Mouse (Mus musculus): ENCODE measurements around the gene Rheb.
"Not testable (repeated sequence)": the region's sequence is repeated elsewhere in the genome, so short reads cannot be mapped to it uniquely, and the experiment has no call there.

Rheb gene

DNA sequence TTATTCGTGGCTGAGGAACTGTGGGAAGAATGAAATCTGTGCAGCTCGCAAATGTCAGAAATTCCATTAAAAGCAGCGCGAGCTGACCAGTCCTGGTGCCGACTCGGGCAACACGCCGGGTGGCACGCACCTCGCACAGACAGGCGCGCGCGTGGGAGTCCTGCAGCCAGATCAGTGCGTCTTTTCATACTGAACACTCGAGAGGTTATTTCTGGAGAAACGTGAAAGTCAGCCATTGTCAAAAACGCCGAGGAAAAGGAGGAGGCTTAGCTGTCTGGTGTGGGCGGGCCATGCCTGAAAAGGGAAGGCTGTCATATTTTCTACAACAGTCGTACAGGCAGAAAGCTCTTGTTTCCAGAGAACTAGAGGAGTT, 665 bp upstream of the Rheb start:
- no peak for DNase-seq (ENCODE audit: extremely low spot score, low read depth, low spot score)

DNA sequence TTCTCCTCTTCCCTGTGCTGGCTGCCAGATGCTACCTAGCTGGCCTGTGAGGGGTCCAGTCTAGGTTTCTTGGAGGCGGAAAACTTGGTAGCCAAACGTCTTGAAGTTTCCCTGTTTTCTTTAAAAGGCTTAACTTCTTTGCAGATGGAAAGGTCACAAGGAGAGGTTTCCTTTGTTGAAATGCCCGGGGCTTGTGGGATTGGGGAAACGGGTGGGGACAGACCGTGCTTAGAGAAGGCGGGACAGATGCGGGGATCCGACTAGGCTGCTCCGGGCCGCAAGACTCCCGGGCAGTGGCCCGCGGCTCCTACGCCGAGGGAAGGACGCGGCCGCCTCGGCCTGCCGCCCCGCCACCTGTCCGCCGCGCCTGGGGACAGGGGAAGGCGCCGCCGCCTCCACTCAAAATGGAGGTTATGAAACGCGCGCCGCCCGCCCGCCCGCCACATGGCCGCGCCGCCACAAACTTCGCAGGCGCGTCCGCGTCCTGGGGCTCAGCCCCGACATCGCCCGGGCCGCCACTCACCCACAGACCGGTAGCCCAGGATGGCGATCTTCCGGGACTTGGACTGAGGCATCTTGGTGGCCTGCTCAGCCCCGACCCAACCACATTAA, 656 bp downstream of the Rheb start:
- DNase-seq (ENCODE audit: extremely low spot score, low read depth, low spot score): no peak

DNA sequence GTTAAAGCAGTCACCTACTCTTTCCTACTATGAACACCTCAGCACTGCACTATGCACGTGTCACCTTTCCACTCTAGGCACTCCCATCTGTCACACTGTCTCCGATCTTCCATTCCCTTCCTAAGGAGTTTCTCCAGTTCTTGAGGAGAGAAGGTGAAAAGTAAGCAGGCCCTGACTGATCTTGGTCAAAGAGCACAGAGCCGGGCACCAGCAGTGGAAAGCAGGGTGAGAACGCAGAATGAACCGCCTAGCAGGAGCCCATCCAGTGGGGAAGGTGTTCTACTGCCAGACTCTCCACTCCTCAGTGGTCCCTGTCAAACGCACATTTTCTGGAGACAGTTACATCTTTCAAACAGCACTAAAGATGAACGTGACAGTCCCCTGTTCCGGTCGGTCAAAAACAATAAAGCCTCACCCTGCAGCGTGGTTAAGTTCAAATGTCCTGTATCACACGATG, 1.4 kb downstream of the Rheb start:
- DNase-seq (ENCODE audit: extremely low spot score, low read depth, low spot score): no peak

DNA sequence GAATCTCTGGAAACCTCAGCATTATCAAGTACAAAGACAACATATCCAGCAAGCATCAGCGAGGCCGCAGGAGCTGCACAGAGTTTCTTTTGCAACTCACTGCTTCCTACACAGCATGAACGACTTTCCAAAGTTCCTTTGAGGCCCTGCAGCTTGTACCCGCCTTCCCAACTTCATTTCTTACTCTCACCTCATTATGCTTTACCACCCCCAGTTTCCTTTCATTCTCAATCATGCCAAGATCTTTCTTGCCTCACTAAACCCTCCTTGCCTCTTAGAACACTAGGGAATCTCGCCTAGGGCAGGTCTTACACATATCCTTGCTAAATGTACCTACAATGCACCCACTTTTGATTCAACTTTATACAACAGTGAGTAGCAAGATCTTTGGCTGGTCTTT, 7.9 kb downstream of the Rheb start:
- no peak for DNase-seq (ENCODE audit: extremely low spot score, low read depth, low spot score)

DNA sequence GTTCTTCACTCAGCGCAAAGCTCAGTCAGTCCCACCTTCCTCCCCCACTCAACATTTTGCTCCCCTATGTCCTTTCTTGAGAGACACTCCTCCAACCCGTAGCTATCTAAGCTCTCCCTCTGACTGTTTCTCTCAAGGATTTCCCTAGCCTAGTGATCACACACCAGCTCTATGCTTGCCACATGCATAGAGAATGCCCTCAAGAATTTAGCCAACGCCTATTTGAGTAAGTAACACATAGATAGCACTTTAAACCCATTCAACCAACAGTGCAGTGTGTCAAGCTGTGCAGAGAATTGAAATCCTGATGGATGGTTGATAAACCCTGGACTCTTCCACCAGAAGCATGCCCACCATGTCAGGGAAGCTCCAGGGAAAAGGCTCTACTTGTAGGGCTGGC, 10.5 kb downstream of the Rheb start:
- DNase-seq (ENCODE audit: extremely low spot score, low read depth, low spot score): no peak

DNA sequence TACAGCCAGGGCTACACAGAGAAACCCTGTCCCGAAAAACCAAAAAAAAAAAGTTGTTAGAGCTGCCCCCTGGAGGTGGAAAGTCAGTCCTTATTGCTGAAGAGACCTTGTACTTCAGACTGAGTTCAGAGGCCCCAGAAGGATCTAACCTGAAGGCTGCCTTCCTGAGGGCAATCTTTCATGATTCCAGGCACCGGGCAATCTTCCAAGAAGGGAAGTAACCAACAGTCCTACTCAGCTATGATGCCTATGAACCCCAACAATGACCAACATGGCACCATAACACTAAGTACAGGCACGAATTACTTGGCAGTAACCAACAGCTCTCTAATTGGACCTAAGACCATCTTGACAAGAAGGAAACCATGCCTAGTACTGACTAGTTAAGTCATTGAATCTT, 14.0 kb downstream of the Rheb start:
- DNase-seq (ENCODE audit: extremely low spot score, low read depth, low spot score): no peak

DNA sequence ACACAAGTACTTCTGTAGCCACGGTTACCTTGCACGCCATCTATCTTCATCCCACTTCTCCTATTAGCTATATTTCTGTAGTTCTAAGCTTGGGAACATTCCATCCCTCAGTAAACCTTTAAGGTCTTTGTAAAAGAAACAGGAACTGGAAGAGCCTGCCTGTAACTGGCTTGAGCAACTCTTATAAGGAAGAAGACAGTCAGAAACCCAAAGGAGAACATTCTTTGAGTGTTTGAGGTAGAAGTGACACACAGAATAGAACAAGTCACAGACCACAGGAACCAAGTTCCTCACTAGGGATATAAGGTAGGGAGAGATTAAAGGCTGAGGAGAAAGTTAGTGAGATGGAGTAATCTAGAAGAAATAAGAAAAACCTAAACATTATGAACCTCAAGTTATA, 15.3 kb downstream of the Rheb start:
- no peak for DNase-seq (ENCODE audit: extremely low spot score, low read depth, low spot score)

DNA sequence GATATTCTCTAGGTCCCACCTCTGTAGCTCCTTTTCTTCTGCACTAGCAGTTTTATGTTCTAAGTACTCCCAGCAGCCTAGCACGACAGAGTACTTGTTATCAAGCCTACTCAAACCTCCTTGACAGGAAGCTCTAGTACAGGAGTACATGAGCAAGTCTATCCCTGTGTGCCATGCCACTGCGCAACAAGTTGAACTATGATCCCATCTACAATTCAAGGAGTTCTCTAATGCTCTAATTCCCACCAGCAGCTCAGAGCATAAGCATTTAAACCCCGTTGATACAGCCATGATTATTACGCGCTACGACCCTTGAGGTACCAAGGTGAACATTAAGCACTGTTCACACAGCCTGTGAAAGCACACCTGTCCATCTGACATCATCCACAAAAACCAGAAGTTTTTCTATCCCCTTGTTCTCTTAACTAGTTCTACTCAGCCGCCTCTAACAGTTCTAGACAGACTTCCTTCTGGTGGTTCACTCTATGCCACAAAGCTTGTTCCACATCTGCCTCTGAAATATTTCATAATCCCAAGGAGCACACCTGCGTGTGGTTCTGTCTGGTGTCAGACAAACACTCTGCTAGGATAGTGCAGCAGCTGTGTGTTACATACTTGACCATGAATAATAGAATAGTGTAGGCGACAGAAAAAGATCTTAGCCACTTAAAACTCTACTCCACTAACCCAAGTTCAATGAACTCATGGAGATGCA, 16.2 kb downstream of the Rheb start:
- no peak for DNase-seq (ENCODE audit: extremely low spot score, low read depth, low spot score)

DNA sequence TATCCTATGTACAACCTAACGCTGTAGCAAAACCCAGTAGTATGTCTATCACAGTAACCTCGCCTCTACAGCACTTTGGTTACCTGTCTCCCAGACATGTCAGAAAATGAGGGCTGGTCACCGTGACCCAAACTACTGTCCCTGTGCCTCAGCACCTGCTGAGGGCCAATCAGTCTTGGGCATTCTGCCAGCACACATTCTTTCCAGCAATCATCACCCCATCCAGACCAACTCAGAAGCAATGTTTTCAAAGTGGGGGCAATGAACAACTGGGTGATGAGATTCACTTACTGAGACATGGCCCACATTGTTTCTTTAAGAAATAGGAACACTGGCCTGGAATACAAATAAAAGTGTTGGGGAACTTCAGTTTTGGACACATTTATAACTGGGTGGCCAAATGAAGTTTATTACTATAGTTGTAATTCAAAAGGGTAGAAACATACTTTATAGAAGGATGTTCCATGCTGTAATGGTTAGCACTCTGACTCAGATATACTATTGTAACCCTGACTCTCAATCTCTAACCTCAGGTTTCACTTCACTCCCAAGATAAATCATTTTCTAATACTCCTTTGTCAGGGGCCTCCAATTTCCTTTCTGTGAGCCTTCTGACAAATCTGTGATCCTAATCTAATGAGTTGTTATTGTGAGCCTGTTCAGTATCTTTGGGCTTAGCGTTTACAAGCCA, 16.9 kb downstream of the Rheb start:
- no peak for DNase-seq (ENCODE audit: extremely low spot score, low read depth, low spot score)

DNA sequence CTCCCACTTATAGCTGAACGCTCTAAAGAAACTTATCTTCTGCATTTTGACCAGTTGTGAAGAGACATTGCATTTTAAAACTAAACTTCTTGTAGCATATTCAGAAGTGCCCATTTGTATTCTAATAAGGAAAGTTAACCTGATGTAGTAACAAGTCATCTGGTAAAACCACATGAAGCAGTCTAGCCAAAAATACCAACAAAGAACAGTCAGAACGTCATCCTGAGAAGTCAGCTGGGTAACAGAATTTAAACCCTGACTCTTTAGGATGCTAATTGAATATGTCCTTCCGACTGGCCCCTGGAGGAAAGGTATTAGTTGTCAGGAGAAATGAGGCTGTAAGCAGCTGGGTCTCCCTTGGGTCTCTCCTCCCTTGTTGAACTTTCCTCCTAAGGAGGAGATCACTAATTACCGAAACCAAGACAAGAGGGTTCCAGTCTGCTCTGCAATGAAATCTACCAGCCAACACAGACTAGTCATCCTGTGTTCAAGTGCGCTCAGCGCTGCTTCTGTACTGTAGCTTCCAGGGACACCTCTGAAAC, 18.5 kb downstream of the Rheb start:
- no peak for DNase-seq (ENCODE audit: extremely low spot score, low read depth, low spot score)

DNA sequence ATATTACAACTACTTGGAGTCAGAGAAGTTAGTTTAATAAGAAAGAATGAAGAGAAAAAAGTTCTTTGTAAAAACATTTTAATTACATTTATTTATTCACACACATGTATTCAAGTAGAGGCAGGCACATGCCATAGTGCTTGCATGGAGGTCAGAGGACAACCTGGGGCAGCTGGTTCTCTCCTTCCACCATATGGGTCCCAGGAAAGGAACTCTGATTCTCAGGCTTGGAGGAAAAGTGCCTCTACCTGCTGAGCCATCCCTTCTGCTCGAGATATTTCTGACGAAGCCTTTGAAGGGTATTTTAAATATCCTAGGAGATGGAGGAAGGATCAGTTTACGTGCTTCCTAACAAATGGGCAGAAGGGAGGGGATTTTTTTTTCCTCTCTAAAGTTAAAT, 19.6 kb downstream of the Rheb start:
- DNase-seq (ENCODE audit: extremely low spot score, low read depth, low spot score): no peak

DNA sequence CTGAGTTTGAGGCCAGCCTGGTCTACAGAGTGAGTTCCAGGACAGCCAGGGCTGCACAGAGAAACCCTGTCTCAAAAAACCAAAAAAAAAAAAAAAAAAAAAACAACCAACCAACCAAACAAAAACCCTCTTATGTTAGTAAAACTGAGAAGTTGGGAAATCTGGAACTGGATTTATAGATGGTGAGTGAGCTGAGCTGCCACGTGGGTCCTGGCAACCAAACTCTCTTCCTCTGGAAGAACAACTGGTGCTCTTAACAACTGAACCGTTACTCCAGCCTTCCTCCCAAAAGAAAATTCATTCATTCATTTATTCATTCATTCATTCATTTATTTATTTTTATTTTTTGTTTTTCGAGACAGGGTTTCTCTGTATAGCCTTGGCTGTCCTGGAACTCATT, 20.2 kb downstream of the Rheb start:
- DNase-seq (ENCODE audit: extremely low spot score, low read depth, low spot score): not testable (repeated sequence)

DNA sequence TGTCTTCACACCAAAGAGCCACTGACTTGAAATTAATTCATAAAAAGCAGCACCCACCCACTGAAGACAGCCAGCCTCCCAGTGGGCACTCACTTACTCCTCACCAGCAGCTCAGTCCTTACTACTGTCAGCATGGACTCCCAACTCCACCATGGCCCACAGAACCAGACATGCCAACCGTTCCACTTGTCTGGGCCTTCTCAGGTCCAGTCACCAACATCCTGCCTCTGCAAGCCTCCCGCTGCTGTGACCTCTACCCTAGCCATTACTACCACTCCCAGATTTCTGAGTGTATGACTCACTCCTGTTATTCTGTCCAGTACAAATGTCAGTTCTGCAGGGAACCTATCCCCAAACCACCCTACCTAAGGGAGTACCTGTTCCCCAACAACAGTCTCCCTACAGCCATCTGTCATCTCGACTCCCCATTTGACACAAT, 21.0 kb downstream of the Rheb start:
- no peak for DNase-seq (ENCODE audit: extremely low spot score, low read depth, low spot score)

DNA sequence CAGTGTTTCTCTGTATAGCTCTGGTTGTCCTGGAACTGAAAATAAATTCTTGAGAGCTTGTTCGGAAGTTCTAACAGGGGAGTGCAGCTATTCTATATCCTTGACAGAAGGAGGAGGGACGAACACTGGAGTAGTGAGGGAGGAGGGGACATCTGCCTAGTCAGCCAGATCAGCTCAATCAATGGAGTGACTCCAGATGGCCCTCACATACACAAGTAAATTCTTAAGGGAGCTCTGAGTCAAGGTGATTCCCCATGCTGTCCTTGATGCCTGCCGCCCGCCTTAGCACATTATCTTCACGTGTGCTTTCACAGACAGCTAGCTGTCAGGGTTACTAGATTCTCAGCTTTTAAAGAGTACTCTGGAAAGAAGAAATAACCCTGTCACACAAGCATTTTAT, 21.8 kb downstream of the Rheb start:
- no peak for DNase-seq (ENCODE audit: extremely low spot score, low read depth, low spot score)

DNA sequence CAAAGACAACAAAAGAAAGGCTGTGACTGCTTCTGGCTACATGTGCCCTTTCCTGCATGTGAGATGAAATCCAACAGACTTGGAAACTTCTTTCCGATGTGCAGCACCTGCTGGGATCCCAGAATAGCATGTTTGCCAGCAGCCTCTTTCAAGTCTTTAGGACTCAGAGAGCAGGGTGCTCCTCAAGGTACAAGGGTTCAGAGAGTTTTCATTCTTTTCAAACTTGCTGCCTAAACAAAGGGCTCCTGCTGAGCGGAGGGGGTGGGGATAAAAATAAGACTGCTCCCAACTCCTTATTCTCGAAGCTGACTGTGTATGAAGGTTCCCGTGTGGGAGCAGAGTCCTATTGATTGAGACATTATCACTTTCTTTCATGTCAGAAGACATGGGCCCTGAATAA, 25.2 kb downstream of the Rheb start:
- DNase-seq (ENCODE audit: extremely low spot score, low read depth, low spot score): no peak

DNA sequence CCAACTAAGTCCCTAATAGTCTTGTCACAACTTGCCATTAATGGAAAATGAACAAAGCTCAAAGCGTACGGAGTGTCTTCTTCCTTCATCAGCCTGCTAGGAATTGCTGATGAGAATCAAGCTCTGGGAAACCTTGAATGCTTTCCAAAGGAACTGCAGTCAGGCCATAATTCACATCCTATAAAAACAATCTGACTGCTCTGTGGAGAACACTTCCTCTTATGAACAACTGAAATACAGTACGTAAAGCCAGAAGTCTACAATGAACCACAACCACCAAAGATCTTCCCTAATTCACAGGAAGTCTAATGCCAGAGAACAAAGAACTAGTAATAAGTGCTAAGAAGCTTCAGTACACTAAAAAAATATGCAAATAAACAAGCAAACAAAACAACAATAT, 28.5 kb downstream of the Rheb start:
- DNase-seq (ENCODE audit: extremely low spot score, low read depth, low spot score): no peak

DNA sequence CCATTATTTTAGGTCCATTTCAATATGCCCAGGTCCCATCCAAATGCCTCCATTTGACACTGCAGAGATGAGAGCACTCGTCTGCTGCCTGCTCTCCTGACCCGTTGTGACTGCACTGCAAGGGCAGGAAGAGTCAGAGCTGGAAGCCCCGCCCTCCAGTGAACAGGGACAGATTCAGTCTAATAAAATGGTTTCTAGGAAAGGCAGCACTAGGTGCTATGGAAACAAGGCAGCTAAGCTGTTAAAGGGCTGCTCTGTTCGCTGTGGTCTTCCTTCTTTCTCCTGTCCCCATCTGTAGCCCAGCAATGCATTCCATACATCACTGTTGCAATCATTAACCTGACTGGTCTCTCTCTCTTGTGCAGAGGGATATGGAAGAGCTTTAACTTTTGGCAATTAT, 29.4 kb downstream of the Rheb start:
- no peak for DNase-seq (ENCODE audit: extremely low spot score, low read depth, low spot score)

DNA sequence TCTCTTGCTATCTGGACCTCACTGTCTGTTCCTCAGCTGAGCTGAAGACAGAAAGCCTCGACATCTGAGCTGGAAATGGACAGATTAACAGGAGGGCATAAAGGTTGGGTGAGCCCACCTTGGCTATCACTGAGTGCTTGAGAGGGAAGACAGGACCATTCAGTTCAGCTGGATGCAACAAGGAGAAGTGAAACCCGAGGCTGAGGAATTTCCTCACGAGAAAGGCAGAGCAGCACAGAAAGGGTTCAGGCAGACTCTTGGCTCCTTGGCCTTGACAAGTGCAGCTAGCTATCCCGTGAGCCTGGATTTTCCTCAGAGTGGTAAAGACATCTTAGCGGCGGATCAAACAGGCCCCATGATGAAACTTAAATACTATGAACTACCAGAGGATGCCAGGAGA, 37.2 kb downstream of the Rheb start:
- DNase-seq (ENCODE audit: extremely low spot score, low read depth, low spot score): no peak

DNA sequence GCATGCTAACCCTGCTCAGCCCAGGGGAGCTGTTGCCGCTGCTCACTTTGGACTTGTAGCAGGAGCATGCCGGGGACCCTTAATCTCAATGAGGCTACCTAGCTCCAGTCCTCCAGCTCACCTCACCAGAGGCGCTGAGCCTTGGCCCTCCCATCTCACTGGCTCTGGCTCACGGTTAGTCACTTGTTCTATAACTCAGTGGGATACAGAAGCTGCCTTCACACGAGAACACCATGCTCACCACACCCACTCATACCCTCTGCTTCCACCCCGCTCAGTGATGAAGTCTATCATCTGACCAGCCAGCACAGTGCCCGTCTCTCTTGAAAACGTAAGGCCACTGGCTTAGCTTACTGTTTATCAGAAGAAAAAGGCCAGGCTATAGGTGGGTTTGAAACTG, 37.8 kb downstream of the Rheb start:
- no peak for DNase-seq (ENCODE audit: extremely low spot score, low read depth, low spot score)

DNA sequence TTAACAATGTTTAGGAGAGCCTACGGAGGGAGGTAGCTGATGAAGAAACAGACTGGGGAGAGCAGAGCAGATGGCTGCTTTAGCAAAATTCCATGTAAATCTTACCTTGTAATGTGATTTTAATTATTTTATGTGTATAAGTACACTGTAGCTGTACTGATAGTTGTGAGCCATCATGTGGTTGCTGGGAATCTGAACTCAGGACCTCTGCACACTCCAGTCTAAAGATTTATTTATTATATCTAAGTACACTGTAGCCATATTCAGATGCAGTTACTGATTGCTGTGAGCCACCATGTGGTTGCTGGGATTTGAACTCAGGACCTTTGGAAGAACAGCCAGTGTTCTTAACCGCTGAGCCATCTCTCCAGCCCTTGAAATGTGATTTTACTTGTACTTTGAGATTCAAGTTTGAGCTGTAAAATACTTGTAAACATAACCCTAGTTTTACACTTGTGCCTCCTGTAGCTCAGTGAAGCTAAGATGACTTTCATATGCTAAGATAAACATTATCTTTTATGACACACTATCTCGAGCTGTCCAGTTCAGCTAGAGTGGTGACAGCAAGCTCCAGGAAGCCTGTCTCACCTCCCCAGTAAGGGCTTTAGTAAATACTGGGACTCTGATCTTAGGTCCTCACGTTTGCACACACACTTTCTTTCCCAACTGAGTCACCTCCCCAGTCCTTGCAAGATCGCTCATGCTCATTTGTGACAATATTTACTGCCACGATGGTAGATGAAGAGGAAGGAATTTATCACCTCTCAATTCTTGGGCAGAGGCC, 40.4 kb downstream of the Rheb start:
- no peak for DNase-seq (ENCODE audit: extremely low spot score, low read depth, low spot score)

DNA sequence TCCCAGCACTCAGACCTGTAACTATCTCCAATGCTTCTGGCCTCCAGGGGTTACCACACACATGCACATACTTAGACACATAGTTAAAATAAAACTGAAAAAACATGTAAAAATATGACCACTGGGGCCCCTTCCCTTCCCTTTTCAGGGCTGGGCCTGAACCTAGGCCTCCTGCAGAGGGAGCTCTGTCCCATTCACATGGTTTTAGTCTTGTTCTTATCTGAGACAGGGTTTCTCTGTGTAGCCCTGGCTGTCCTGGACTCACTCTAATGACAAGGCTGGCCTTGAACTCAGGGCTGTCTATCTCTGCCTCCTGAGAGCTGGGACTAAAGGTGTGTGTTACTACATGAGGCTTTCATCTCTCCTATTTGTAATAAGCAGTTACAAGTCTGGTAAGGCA, 42.0 kb downstream of the Rheb start:
- DNase-seq (ENCODE audit: extremely low spot score, low read depth, low spot score): no peak

Data from hindlimb bud, embryonic 11.5 days (tissue).